Mouse (Mus musculus) E14TG2a.4 (cell line): ENCODE results near the gene Sars2.

Experiments used
- H3K27me3 ChIP-seq: 2 replicates; pipeline ENCODE4 v1.6.1; 2014; ENCODE audit warnings: low read length, control low read depth; ENCODE audit not compliant: insufficient read depth
- H3K36me3 ChIP-seq: 2 replicates; pipeline ENCODE4 v1.6.1; 2014; ENCODE audit warnings: low read length, control low read depth; ENCODE audit not compliant: insufficient read depth
- H3K4me1 ChIP-seq: replicated peaks from 2 replicates; pipeline ENCODE4 v1.6.1; 2014; ENCODE audit warnings: low read depth, low read length, control low read depth
- H3K4me3 ChIP-seq: replicated peaks from 2 replicates; pipeline ENCODE4 v1.5.1; 2014; ENCODE audit warnings: mild to moderate bottlenecking, low read length
- H3K9me3 ChIP-seq: 2 replicates; pipeline ENCODE4 v1.6.1; 2014; ENCODE audit warnings: low read length, control low read depth
- CTCF ChIP-seq: conservative IDR thresholded peaks from 2 replicates; pipeline ENCODE4 v1.5.1; 2014; ENCODE audit warnings: low read length
- NANOG ChIP-seq: IDR thresholded peaks from 2 replicates; pipeline ENCODE4 v1.6.1; 2014; ENCODE audit warnings: borderline replicate concordance, low read length, mixed read lengths
- POU5F1 ChIP-seq: IDR thresholded peaks from 2 replicates; pipeline ENCODE4 v1.6.1; 2014; ENCODE audit warnings: low read length, borderline replicate concordance

The Sars2 gene

GRCm38 (mm10) chr7:28775129-28775528, 33.3 kb downstream of the Sars2 start:
- Histone ChIP-seq H3K4me3 (no peak overlapping the region), H3K36me3 (peaks cover 4% of the 10 kb centered on the region; the same call in 1 of the 2 replicates), H3K27me3 (no peaks in the 10 kb centered on the region), H3K9me3 (no peaks in the 10 kb centered on the region), H3K4me1 (peaks cover 32% of the 10 kb centered on the region)
- no peak for TF ChIP-seq POU5F1
- TF ChIP-seq CTCF: no peak
- no peak for TF ChIP-seq NANOG

GRCm38 (mm10) chr7:28778825-28779224, 37.0 kb downstream of the Sars2 start:
- 0 out of 2 replicates have a peak overlapping the region, but pooled peaks have one; percentile 20 for H3K4me3 ChIP-seq
- peaks cover 45% of the 10 kb centered on the region for H3K4me1 ChIP-seq
- TF ChIP-seq POU5F1 (no peak), NANOG (no peak)
- H3K36me3 ChIP-seq: peaks cover 4% of the 10 kb centered on the region; the same call in 1 of the 2 replicates
- H3K9me3 ChIP-seq: no peaks in the 10 kb centered on the region
- no peaks in the 10 kb centered on the region for H3K27me3 ChIP-seq

- H3K9me3 ChIP-seq: no peaks in the 10 kb centered on the region
- no peaks in the 10 kb centered on the region for H3K27me3 ChIP-seq
- TF ChIP-seq NANOG (no peak), POU5F1 (no peak), CTCF (peak; percentile 73)
- H3K36me3 ChIP-seq: peaks cover 4% of the 10 kb centered on the region; the same call in 1 of the 2 replicates
- peaks cover 51% of the 10 kb centered on the region for H3K4me1 ChIP-seq
- 0 out of 2 replicates have a peak overlapping the region, but pooled peaks have one; percentile 23 for H3K4me3 ChIP-seq
Observed at GRCm38 (mm10) chr7:28780067-28780658, 38.4 kb downstream of the Sars2 start.

- Histone ChIP-seq H3K36me3 (peaks cover 4% of the 10 kb centered on the region; the same call in 1 of the 2 replicates), H3K4me1 (peaks cover 53% of the 10 kb centered on the region), H3K9me3 (no peaks in the 10 kb centered on the region), H3K4me3 (no peak overlapping the region), H3K27me3 (no peaks in the 10 kb centered on the region)
- TF ChIP-seq POU5F1: no peak
- TF ChIP-seq NANOG: no peak
- TF ChIP-seq CTCF: no peak
Observed at GRCm38 (mm10) chr7:28780857-28781256, 39.1 kb downstream of the Sars2 start.

- TF ChIP-seq NANOG (no peak), CTCF (no peak), POU5F1 (no peak)
- H3K27me3 ChIP-seq: no peaks in the 10 kb centered on the region
- peaks cover 52% of the 10 kb centered on the region for H3K4me1 ChIP-seq
- H3K9me3 ChIP-seq: no peaks in the 10 kb centered on the region
- H3K36me3 ChIP-seq: peaks cover 4% of the 10 kb centered on the region; the same call in 1 of the 2 replicates
- H3K4me3 ChIP-seq: no peak overlapping the region
Observed at GRCm38 (mm10) chr7:28781261-28781663, 39.5 kb downstream of the Sars2 start.

GRCm38 (mm10) chr7:28785161-28785560, 43.4 kb downstream of the Sars2 start:
- H3K4me3 ChIP-seq: no peak overlapping the region
- TF ChIP-seq NANOG (no peak), CTCF (no peak), POU5F1 (no peak)

GRCm38 (mm10) chr7:28787884-28788283, 46.1 kb downstream of the Sars2 start:
- TF ChIP-seq POU5F1 (no peak), NANOG (no peak), CTCF (no peak)
- H3K9me3 ChIP-seq: no peaks in the 10 kb centered on the region
- no peak overlapping the region for H3K4me3 ChIP-seq
- no peaks in the 10 kb centered on the region; the same call in 1 of the 2 replicates for H3K36me3 ChIP-seq
- H3K27me3 ChIP-seq: no peaks in the 10 kb centered on the region
- H3K4me1 ChIP-seq: peaks cover 64% of the 10 kb centered on the region

More at GRCm38 (mm10) chr7:28785161-28785560, 43.4 kb downstream of the Sars2 start:
- Histone ChIP-seq H3K27me3 (no peaks in the 10 kb centered on the region), H3K4me1 (peaks cover 58% of the 10 kb centered on the region), H3K36me3 (no peaks in the 10 kb centered on the region; the same call in 1 of the 2 replicates), H3K9me3 (no peaks in the 10 kb centered on the region)

GRCm38 (mm10) chr7:28788307-28789195, 46.8 kb downstream of the Sars2 start, which contains the start of gene Rinl:
Gene Rinl, plus strand, starts transcription at chr7:28788969.
- no peaks in the 10 kb centered on the region for H3K27me3 ChIP-seq
- H3K36me3 ChIP-seq: no peaks in the 10 kb centered on the region; the same call in 1 of the 2 replicates
- peak within 1 kb of the TSS; percentile 68 for H3K4me3 ChIP-seq
- H3K4me1 ChIP-seq: peaks cover 60% of the 10 kb centered on the region
- no peaks in the 10 kb centered on the region for H3K9me3 ChIP-seq
- no peak for TF ChIP-seq NANOG
- no peak for TF ChIP-seq POU5F1
- no peak for TF ChIP-seq CTCF
